Mouse (Mus musculus) left cerebral cortex, adult 8-10 months (tissue): ENCODE measurements around the gene Pygb. TPM values are rescaled to one million over a fixed set of nuclear protein-coding genes. Genes with fewer than 3 reads are reported as not detected.

Experiments
- DNase-seq, 2 experiments: peaks; one replicate each; pipeline ENCODE4 v3.0.0; 2022; ENCODE audit warnings: low spot score in 2 of 2
- total RNA-seq, 4 experiments: library from RNA; stranded (reverse); gene quantifications; 2 replicates each; pipeline ENCODE4 v1.2.4; 2022

Gene Pygb
- total RNA-seq, 4 experiments from 2014 or later = 143 to 172 (median 150) TPM

- DNase-seq = peak in 1 of 2 experiments; percentile 79
These were observed 2.4 kb downstream of the Pygb start for GRCm38 (mm10) chr2:150788768-150789550.

GRCm38 (mm10) chr2:150793320-150793719, 6.8 kb downstream of the Pygb start:
- no peak for DNase-seq

GRCm38 (mm10) chr2:150798084-150798483, 11.5 kb downstream of the Pygb start:
- DNase-seq = no peak

- DNase-seq = no peak
These were observed 14.1 kb downstream of the Pygb start for GRCm38 (mm10) chr2:150800616-150801015.

GRCm38 (mm10) chr2:150803035-150803434, 16.5 kb downstream of the Pygb start:
- DNase-seq = no peak

GRCm38 (mm10) chr2:150808381-150808780, 21.8 kb downstream of the Pygb start:
- no peak for DNase-seq

GRCm38 (mm10) chr2:150808812-150809211, 22.3 kb downstream of the Pygb start:
- no peak for DNase-seq

GRCm38 (mm10) chr2:150810603-150811002, 24.1 kb downstream of the Pygb start:
- DNase-seq = no peak

GRCm38 (mm10) chr2:150812816-150813215, 26.3 kb downstream of the Pygb start:
- no peak for DNase-seq

GRCm38 (mm10) chr2:150816676-150817402, 30.3 kb downstream of the Pygb start:
- DNase-seq = no peak

- no peak for DNase-seq
These were observed 32.2 kb downstream of the Pygb start for GRCm38 (mm10) chr2:150818742-150819141.

- peak in 1 of 2 experiments; percentile 57 for DNase-seq
These were observed 34.2 kb downstream of the Pygb start for GRCm38 (mm10) chr2:150820720-150821119.

- no peak for DNase-seq
These were observed 36.5 kb downstream of the Pygb start for GRCm38 (mm10) chr2:150822987-150823386.

GRCm38 (mm10) chr2:150826426-150826825, 39.9 kb downstream of the Pygb start:
- no peak for DNase-seq

GRCm38 (mm10) chr2:150828164-150828563, 41.6 kb downstream of the Pygb start:
- DNase-seq = no peak

- no peak for DNase-seq
These were observed 42.1 kb downstream of the Pygb start for GRCm38 (mm10) chr2:150828654-150829053.

- DNase-seq = no peak
These were observed 43.5 kb downstream of the Pygb start for GRCm38 (mm10) chr2:150830011-150830410.

- no peak for DNase-seq
These were observed 44.4 kb downstream of the Pygb start for GRCm38 (mm10) chr2:150830911-150831441.

- DNase-seq = no peak
These were observed 45.5 kb downstream of the Pygb start for GRCm38 (mm10) chr2:150832029-150832428.

- DNase-seq = no peak
These were observed 48.1 kb downstream of the Pygb start for GRCm38 (mm10) chr2:150834616-150835015.

GRCm38 (mm10) chr2:150835975-150836374, 49.4 kb downstream of the Pygb start:
- no peak for DNase-seq

GRCm38 (mm10) chr2:150836906-150837305, 50.4 kb downstream of the Pygb start:
- no peak for DNase-seq
